Mouse (Mus musculus) MEL-GATA-1-ER (cell line): ENCODE measurements around the gene Plaur.
"Not testable (repeated sequence)": the region's sequence is repeated elsewhere in the genome, so short reads cannot be mapped to it uniquely, and the experiment has no call there.

Experiments used
- DNase-seq: peaks from one replicate; pipeline ENCODE4 v3.0.0-alpha.2; 2012; ENCODE audit warnings: low read depth; ENCODE audit errors: extremely low read depth

Plaur gene

GRCm38 (mm10) chr7:24476856-24477255 lies 14.6 kb downstream of the Plaur start:
- no peak for DNase-seq

GRCm38 (mm10) chr7:24478911-24479310 lies 16.6 kb downstream of the Plaur start:
- no peak for DNase-seq

GRCm38 (mm10) chr7:24479685-24480084 lies 17.4 kb downstream of the Plaur start:
- no peak for DNase-seq

GRCm38 (mm10) chr7:24480121-24480941 lies 18.0 kb downstream of the Plaur start:
- DNase-seq: no peak

GRCm38 (mm10) chr7:24480986-24481473 lies 18.7 kb downstream of the Plaur start:
- no peak for DNase-seq

- DNase-seq: no peak
These were observed 19.4 kb downstream of the Plaur start, which contains the start of gene Cadm4 for GRCm38 (mm10) chr7:24481474-24482207. Gene Cadm4 (plus strand): TSS chr7:24482023.

GRCm38 (mm10) chr7:24482208-24483020 lies 20.1 kb downstream of the Plaur start:
- DNase-seq: no peak

- DNase-seq: not testable (repeated sequence)
These were observed 21.0 kb downstream of the Plaur start for GRCm38 (mm10) chr7:24483291-24483690.

- DNase-seq: no peak
These were observed 23.2 kb downstream of the Plaur start for GRCm38 (mm10) chr7:24485481-24485880.

GRCm38 (mm10) chr7:24486654-24487130 lies 24.4 kb downstream of the Plaur start:
- no peak for DNase-seq

GRCm38 (mm10) chr7:24487403-24487802 lies 25.1 kb downstream of the Plaur start:
- no peak for DNase-seq

GRCm38 (mm10) chr7:24488303-24488702 lies 26.0 kb downstream of the Plaur start:
- DNase-seq: no peak

GRCm38 (mm10) chr7:24499856-24500577 lies 37.7 kb downstream of the Plaur start:
- DNase-seq: no peak

GRCm38 (mm10) chr7:24500929-24501328 lies 38.6 kb downstream of the Plaur start:
- no peak for DNase-seq

GRCm38 (mm10) chr7:24501492-24501891 lies 39.2 kb downstream of the Plaur start:
- DNase-seq: no peak

- no peak for DNase-seq
These were observed 41.7 kb downstream of the Plaur start for GRCm38 (mm10) chr7:24504004-24504403.

- DNase-seq: no peak
These were observed 42.6 kb downstream of the Plaur start for GRCm38 (mm10) chr7:24504868-24505267.

- DNase-seq: no peak
These were observed 43.3 kb downstream of the Plaur start for GRCm38 (mm10) chr7:24505447-24506064.

GRCm38 (mm10) chr7:24506065-24506459 lies 43.8 kb downstream of the Plaur start:
- no peak for DNase-seq

GRCm38 (mm10) chr7:24506476-24506837 lies 44.2 kb downstream of the Plaur start:
- no peak for DNase-seq
